Mouse (Mus musculus) kidney, adult 9 months (tissue): ENCODE data around the gene Ptprr.

Experiments used
- DNase-seq: peaks from one replicate; pipeline ENCODE4 v3.0.0; 2022

The Ptprr gene

GRCm38 (mm10) chr10:116017845-116018479 is at the start of gene Ptprr:
Ptprr (plus strand) TSS chr10:116018213.
- DNase-seq: peak; percentile 26

GRCm38 (mm10) chr10:115976345-115976744 is 41.7 kb upstream of the Ptprr start:
- DNase-seq: no peak

- DNase-seq: no peak
These were observed 39.0 kb upstream of the Ptprr start for GRCm38 (mm10) chr10:115978992-115979391.

GRCm38 (mm10) chr10:115980018-115980417 is 38.0 kb upstream of the Ptprr start:
- DNase-seq: no peak

GRCm38 (mm10) chr10:115984308-115984707 is 33.7 kb upstream of the Ptprr start:
- no peak for DNase-seq

- DNase-seq: no peak
These were observed 16.2 kb upstream of the Ptprr start for GRCm38 (mm10) chr10:116001838-116002237.

- DNase-seq: no peak
These were observed 11.3 kb upstream of the Ptprr start for GRCm38 (mm10) chr10:116006675-116007074.

GRCm38 (mm10) chr10:116018480-116018891 is 473 bp downstream of the Ptprr start:
- DNase-seq: no peak

- peak; percentile 4 for DNase-seq
These were observed 1.3 kb downstream of the Ptprr start for GRCm38 (mm10) chr10:116019086-116019860.

- DNase-seq: no peak
These were observed 3.1 kb downstream of the Ptprr start for GRCm38 (mm10) chr10:116021081-116021480.

- no peak for DNase-seq
These were observed 20.1 kb downstream of the Ptprr start for GRCm38 (mm10) chr10:116038150-116038549.

GRCm38 (mm10) chr10:116075954-116076353 is 57.9 kb downstream of the Ptprr start:
- DNase-seq: no peak

GRCm38 (mm10) chr10:116078636-116079035 is 60.6 kb downstream of the Ptprr start:
- DNase-seq: no peak

- no peak for DNase-seq
These were observed 61.4 kb downstream of the Ptprr start for GRCm38 (mm10) chr10:116079396-116079795.

- no peak for DNase-seq
These were observed 62.8 kb downstream of the Ptprr start for GRCm38 (mm10) chr10:116080841-116081240.

GRCm38 (mm10) chr10:116083965-116084364 is 66.0 kb downstream of the Ptprr start:
- peak; percentile 13 for DNase-seq

- no peak for DNase-seq
These were observed 78.5 kb downstream of the Ptprr start for GRCm38 (mm10) chr10:116096466-116096865.

- no peak for DNase-seq
These were observed 80.5 kb downstream of the Ptprr start for GRCm38 (mm10) chr10:116098470-116098869.

- no peak for DNase-seq
These were observed 90.2 kb downstream of the Ptprr start for GRCm38 (mm10) chr10:116108176-116108575.

- DNase-seq: no peak
These were observed 90.7 kb downstream of the Ptprr start for GRCm38 (mm10) chr10:116108730-116109129.

- no peak for DNase-seq
These were observed 94.9 kb downstream of the Ptprr start for GRCm38 (mm10) chr10:116112868-116113267.

- DNase-seq: no peak
These were observed 96.0 kb downstream of the Ptprr start, which contains the start of gene 4933416C03Rik for GRCm38 (mm10) chr10:116113867-116114474. 4933416C03Rik (minus strand) TSS chr10:116113917.

- DNase-seq: no peak
These were observed 98.1 kb downstream of the Ptprr start for GRCm38 (mm10) chr10:116115881-116116677.
